Mouse (Mus musculus) limb, embryonic 10.5 days (tissue): ENCODE data around the gene Hibch. TPM values are rescaled to one million over a fixed set of nuclear protein-coding genes. Genes with fewer than 3 reads are reported as not detected.

Source experiments
- DNase-seq: peaks from one replicate; pipeline ENCODE4 v3.0.0-alpha.2; 2017; ENCODE audit warnings: low spot score
- H3K27ac ChIP-seq: fragments of 300-500 bp; sonication (generic); 2 replicates; pipeline ENCODE4 v1.5.1; 2016; ENCODE audit warnings: mild to moderate bottlenecking
- H3K27me3 ChIP-seq: fragments of 300-500 bp; sonication (generic); 2 replicates; pipeline ENCODE4 v1.6.1; 2016; ENCODE audit warnings: low read depth, mild to moderate bottlenecking; ENCODE audit not compliant: poor library complexity, severe bottlenecking
- H3K36me3 ChIP-seq: fragments of 300-500 bp; sonication (generic); 2 replicates; pipeline ENCODE4 v1.6.1; 2016; ENCODE audit warnings: mild to moderate bottlenecking, moderate library complexity
- H3K4me1 ChIP-seq: fragments of 300-500 bp; sonication (generic); 2 replicates; pipeline ENCODE4 v1.6.1; 2016
- H3K4me3 ChIP-seq: fragments of 300-500 bp; sonication (generic); 2 replicates; pipeline ENCODE4 v1.5.1; 2016; ENCODE audit warnings: mild to moderate bottlenecking, moderate library complexity
- H3K9me3 ChIP-seq: fragments of 300-500 bp; sonication (generic); replicated peaks from 2 replicates; pipeline ENCODE4 v1.6.1; 2016; ENCODE audit warnings: mild to moderate bottlenecking
- WGBS: fragments of 180-500 bp; shearing (Covaris S2); methylation state at CpG from one replicate; pipeline ENCODE4 v1.1.7; 2016; 5-methylcytosine and 5-hydroxymethylcytosine counted together
- polyA plus RNA-seq: library from polyadenylated mRNA; unstranded; fragments of >200 nt; fragmentation: Nextera tagmentation; extraction: Ambion mirVana; gene quantifications from 2 replicates; pipeline ENCODE4 v1.2.1, GENCODE M21; 2016

Gene Hibch
- polyA plus RNA-seq, 1 experiment from 2014 or later: 25.8 TPM

DNA sequence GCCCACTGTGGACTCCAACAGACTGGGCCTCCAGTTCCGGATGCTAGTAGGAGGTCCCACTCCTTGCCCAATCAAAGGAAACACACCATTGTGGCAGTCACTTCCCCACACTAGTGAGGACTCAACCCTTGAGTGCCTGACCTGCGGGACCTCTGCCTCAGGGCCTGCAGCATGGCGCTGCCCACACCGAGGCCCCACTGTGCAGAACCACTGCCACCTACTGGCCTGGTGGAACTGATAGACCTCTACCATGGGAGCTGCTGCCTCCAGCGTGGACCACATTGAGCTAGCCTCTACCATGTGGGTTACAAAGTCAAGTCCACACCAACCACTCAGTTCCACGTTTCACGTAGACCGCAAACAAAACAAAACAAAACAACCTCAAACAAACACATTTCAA lies 119.9 kb downstream of the Hibch start:
- Histone ChIP-seq H3K4me3 (no peak overlapping the region), H3K27ac (no peak overlapping the region), H3K36me3 (no peaks in the 10 kb centered on the region), H3K27me3 (no peaks in the 10 kb centered on the region), H3K9me3 (no peaks in the 10 kb centered on the region), H3K4me1 (no peaks in the 10 kb centered on the region)
- WGBS: 80% methylated on average over 8 of the region's 8 CpGs
- DNase-seq: no peak

Other genes with a start within 250 kb of the Hibch start
- gene Nemp2, start 214.2 kb upstream of the Hibch start, polyA plus RNA-seq: 10.2 and 12.5 TPM in 2 replicates
- gene Mfsd6, start 117.5 kb upstream of the Hibch start, polyA plus RNA-seq: 0.45 and 0.73 TPM in 2 replicates
- gene Inpp1, start 27.2 kb upstream of the Hibch start, polyA plus RNA-seq: 11.5 and 16.8 TPM in 2 replicates
- gene 1700019D03Rik, start 175.2 kb downstream of the Hibch start, polyA plus RNA-seq: 0.84 and 1.1 TPM in 2 replicates
- 0.88 and 1.2 TPM in 2 replicates for gene Mstn, start 216.7 kb downstream of the Hibch start, polyA plus RNA-seq